Comparison of ENCODE assay signal across 8 mouse cellular contexts in the genomic region with DNA sequence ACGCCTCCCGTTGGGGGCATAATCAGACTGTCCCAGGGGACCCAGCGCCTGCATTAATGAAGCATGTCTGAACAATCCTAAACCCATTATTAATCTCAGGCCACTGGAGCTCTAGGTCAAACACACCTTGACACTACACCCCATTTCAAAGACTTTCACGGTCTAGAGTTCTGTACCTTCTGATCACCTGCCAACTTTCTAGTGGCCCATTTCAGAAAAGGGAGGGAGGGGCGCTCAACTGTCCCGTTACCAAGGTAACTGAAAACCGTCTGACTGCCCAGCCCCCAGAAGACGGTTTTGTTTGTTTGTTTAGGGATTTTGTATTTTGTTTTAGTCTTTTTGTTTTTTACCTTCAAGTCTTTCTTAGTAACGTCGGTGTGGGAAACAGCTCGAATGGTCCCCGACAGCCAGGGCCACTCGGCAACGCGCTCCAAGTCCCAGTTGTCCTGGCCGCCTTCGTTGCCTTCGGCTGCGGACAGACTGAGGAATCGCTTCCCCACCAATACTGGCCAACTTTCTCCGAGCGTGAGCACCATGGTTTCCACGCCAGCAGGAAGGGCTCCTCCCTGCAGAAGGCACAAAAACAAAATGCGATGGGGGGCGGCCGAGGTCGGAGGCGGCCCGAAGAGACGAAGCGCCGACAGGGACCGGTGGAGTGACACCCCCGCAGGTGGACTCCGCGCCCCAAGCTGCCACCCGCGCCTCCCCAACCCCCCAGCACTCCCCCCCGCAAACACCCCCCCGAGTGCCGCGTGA. TPM values are rescaled to one million over a fixed set of nuclear protein-coding genes. Genes with fewer than 3 reads are reported as not detected.
DNase-seq lines count a peak whose midpoint lies in the region; ATAC-seq and TF ChIP-seq lines count a peak whose summit lies in the region.

No protein-coding gene starts in this region.

- no peak for ATAC-seq in hindbrain, embryonic 12.5 days (ENCODE audit: low FRiP score)

- intact Hi-C loops in left cerebral cortex, adult 2 months (cut with DNase I) = loop anchor here (2.0 to 10.0 kb wide), 5 partner anchors 75 to 357 kb away; a partner anchor contains a TSS

- peak overlapping the region; percentile 84 for H3K4me3 ChIP-seq in hindbrain, embryonic 12.5 days
- H3K4me3 ChIP-seq in left cerebral cortex, adult 2 months = peak overlapping the region; percentile 89

- H3K27ac ChIP-seq in hindbrain, embryonic 12.5 days = peak overlapping the region; percentile 100
- peak overlapping the region; percentile 91 for H3K27ac ChIP-seq in left cerebral cortex, adult 2 months

- H3K4me2 ChIP-seq in hindbrain, embryonic 12.5 days (replicated peaks) = peak overlapping the region; percentile 67

- TF ChIP-seq CTCF in left cerebral cortex, adult 2 months (IDR thresholded peaks at IDR 0.05) = no peak

- H3K36me3 ChIP-seq in hindbrain, embryonic 12.5 days = peaks cover 11% of the 10 kb centered on the region; the same call in 1 of the 2 replicates

- peaks cover 4% of the 10 kb centered on the region; the same call in 1 of the 2 replicates for H3K27me3 ChIP-seq in hindbrain, embryonic 12.5 days

- 2% methylated on average over 37 of the region's 42 CpGs for WGBS in hindbrain, embryonic 12.5 days

- H3K4me1 ChIP-seq in hindbrain, embryonic 12.5 days = peaks cover 28% of the 10 kb centered on the region

- H3K9me3 ChIP-seq in hindbrain, embryonic 12.5 days (replicated peaks) = no peaks in the 10 kb centered on the region

- peak; percentile 24 for DNase-seq in MN1 (ENCODE audit: low spot score)
- DNase-seq in cerebellum, adult 9-11 months = peak; percentile 72
- peak; percentile 37 to 46 for DNase-seq in frontal cortex, postnatal 14 days (ENCODE audit: low spot score in 2 of 2)
- peak; percentile 33 to 59 for DNase-seq in left cerebral cortex, adult 2 months (ENCODE audit: extremely low spot score in 1 of 2, low spot score in 2 of 2)
- peak; percentile 64 to 68 for DNase-seq in lung, postnatal 4 days
- peak; percentile 32 for DNase-seq in right cerebral cortex, postnatal 4 days
- no peak for DNase-seq in natural killer cell, adult 2 months (ENCODE audit: low spot score in 2 of 2)

- H3K9ac ChIP-seq in hindbrain, embryonic 12.5 days = peak overlapping the region; percentile 89

RNA-seq across cellular contexts. Expression of a gene that starts 0.9 kb away (rescaled TPM):
- 87.1 and 91.0 TPM in 2 replicates for polyA plus RNA-seq in hindbrain, embryonic 12.5 days (2016; fragmentation: Nextera tagmentation; extraction: Ambion mirVana)
- 10 to 100 TPM; 48.9 to 53.7 TPM for total RNA-seq in left cerebral cortex, adult 2 months (2021)

Comparison
In these comparisons a context has a peak if more than half of its experiments do, and no peak if none do; other contexts are left out.
1. DNase-seq: peak in MN1 (single experiment), cerebellum, adult 9-11 months (single experiment), frontal cortex, postnatal 14 days (2 of 2), left cerebral cortex, adult 2 months (2 of 2), lung, postnatal 4 days (2 of 2) and right cerebral cortex, postnatal 4 days (single experiment); none in natural killer cell, adult 2 months (0 of 2).